Mouse (Mus musculus): ENCODE data around the gene Rhox2h. TPM values are rescaled to one million over a fixed set of nuclear protein-coding genes. Genes with fewer than 3 reads are reported as not detected.

Rhox2h gene
- polyA plus RNA-seq, 1 experiment from 2014 or later, result not detected

Other genes starting within 250 kb of the Rhox2h start
- not detected in 2 replicates for gene Rhox4b, start 240.8 kb downstream of the Rhox2h start, polyA plus RNA-seq (2015; fragmentation: Nextera tagmentation; extraction: Ambion mirVana)
- gene Rhox2c, start 219.6 kb downstream of the Rhox2h start, polyA plus RNA-seq (2015; fragmentation: Nextera tagmentation; extraction: Ambion mirVana), result not detected in 2 replicates
- gene Rhox3c, start 214.7 kb downstream of the Rhox2h start, polyA plus RNA-seq (2015; fragmentation: Nextera tagmentation; extraction: Ambion mirVana), result not detected in 2 replicates
- not detected in 2 replicates for gene Rhox4c, start 192.9 kb downstream of the Rhox2h start, polyA plus RNA-seq (2015; fragmentation: Nextera tagmentation; extraction: Ambion mirVana)
- not detected in 2 replicates for gene Rhox2d, start 179.8 kb downstream of the Rhox2h start, polyA plus RNA-seq (2015; fragmentation: Nextera tagmentation; extraction: Ambion mirVana)
- gene Rhox4d, start 158.9 kb downstream of the Rhox2h start, polyA plus RNA-seq (2015; fragmentation: Nextera tagmentation; extraction: Ambion mirVana), result not detected in 2 replicates
- gene Rhox2e, start 142.8 kb downstream of the Rhox2h start, polyA plus RNA-seq (2015; fragmentation: Nextera tagmentation; extraction: Ambion mirVana), result not detected in 2 replicates
- gene Rhox3e, start 131.3 kb downstream of the Rhox2h start, polyA plus RNA-seq (2015; fragmentation: Nextera tagmentation; extraction: Ambion mirVana), result not detected in 2 replicates
- gene Rhox4e, start 115.9 kb downstream of the Rhox2h start, polyA plus RNA-seq (2015; fragmentation: Nextera tagmentation; extraction: Ambion mirVana), result not detected in 2 replicates
- not detected in 2 replicates for gene Rhox2f, start 101.9 kb downstream of the Rhox2h start, polyA plus RNA-seq (2015; fragmentation: Nextera tagmentation; extraction: Ambion mirVana)
- not detected in 2 replicates for gene Rhox3f, start 92.3 kb downstream of the Rhox2h start, polyA plus RNA-seq (2015; fragmentation: Nextera tagmentation; extraction: Ambion mirVana)
- not detected in 2 replicates for gene Rhox4f, start 65.6 kb downstream of the Rhox2h start, polyA plus RNA-seq (2015; fragmentation: Nextera tagmentation; extraction: Ambion mirVana)
- not detected in 2 replicates for gene Rhox3g, start 44.7 kb downstream of the Rhox2h start, polyA plus RNA-seq (2015; fragmentation: Nextera tagmentation; extraction: Ambion mirVana)
- gene Rhox2g, start 29.8 kb downstream of the Rhox2h start, polyA plus RNA-seq (2015; fragmentation: Nextera tagmentation; extraction: Ambion mirVana), result not detected in 2 replicates
- not detected in 2 replicates for gene Rhox4g, start 21.9 kb downstream of the Rhox2h start, polyA plus RNA-seq (2015; fragmentation: Nextera tagmentation; extraction: Ambion mirVana)
- not detected in 2 replicates for gene Rhox3h, start 4.5 kb downstream of the Rhox2h start, polyA plus RNA-seq (2015; fragmentation: Nextera tagmentation; extraction: Ambion mirVana)
- 0.70 TPM in 1 of 2 replicates, not detected in the other for gene Rhox5, start 131.6 kb upstream of the Rhox2h start, polyA plus RNA-seq (2015; fragmentation: Nextera tagmentation; extraction: Ambion mirVana)
- gene Rhox6, start 153.6 kb upstream of the Rhox2h start, polyA plus RNA-seq (2015; fragmentation: Nextera tagmentation; extraction: Ambion mirVana), result not detected in 2 replicates
- gene Rhox7a, start 158.4 kb upstream of the Rhox2h start, polyA plus RNA-seq (2015; fragmentation: Nextera tagmentation; extraction: Ambion mirVana), result not detected in 2 replicates
- not detected in 2 replicates for gene Rhox8, start 205.7 kb upstream of the Rhox2h start, polyA plus RNA-seq (2015; fragmentation: Nextera tagmentation; extraction: Ambion mirVana)
- not detected in 2 replicates for gene Rhox7b, start 224.0 kb upstream of the Rhox2h start, polyA plus RNA-seq (2015; fragmentation: Nextera tagmentation; extraction: Ambion mirVana)
- not detected in 2 replicates for gene Rhox9, start 228.5 kb upstream of the Rhox2h start, polyA plus RNA-seq (2015; fragmentation: Nextera tagmentation; extraction: Ambion mirVana)